Comparison of ENCODE assay signal across 9 mouse cellular contexts in the genomic region with DNA sequence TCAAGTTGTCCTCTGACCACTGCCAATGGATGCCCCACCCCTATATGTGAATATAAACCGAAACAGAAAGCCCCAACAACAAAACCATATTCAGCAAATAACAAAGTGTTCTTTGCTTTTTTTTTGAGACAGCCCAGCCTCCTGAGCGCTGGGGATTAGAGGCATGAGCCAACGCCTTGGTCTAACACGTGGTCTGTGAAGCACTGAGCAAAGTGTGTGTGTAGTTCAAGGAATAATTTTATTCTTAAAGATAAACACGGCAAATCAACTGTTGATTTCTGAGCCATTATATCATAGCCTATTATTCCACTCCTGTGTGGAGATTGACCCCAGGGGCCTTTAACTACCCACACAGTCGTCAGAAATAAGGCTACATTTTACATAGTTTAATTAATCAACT. TPM values are rescaled to one million over a fixed set of nuclear protein-coding genes. Genes with fewer than 3 reads are reported as not detected.
DNase-seq lines count a peak whose midpoint lies in the region; ATAC-seq and TF ChIP-seq lines count a peak whose summit lies in the region.
"Had no signal": no experiment of that assay in that cellular context is flagged by ENCODE, and none has a peak within 500 bp of the region (broad histone marks: within the 10 kb centered on the region; RNA-seq: fewer than 3 reads in every experiment).

No protein-coding gene starts in this region.

- TF ChIP-seq CTCF in gastrocnemius, adult 2 months (IDR thresholded peaks at IDR 0.05) = no peak
- TF ChIP-seq CTCF in liver, postnatal 0 days (IDR thresholded peaks at IDR 0.05; ENCODE audit: low read depth) = no peak

- H3K4me1 ChIP-seq in forebrain, embryonic 14.5 days (ENCODE audit: control insufficient read depth, insufficient read depth, low read length) = peaks cover 10% of the 10 kb centered on the region
- H3K4me1 ChIP-seq in liver, postnatal 0 days (ENCODE audit: insufficient read depth) = peaks cover 42% of the 10 kb centered on the region

- peak overlapping the region; percentile 85 for H3K4me3 ChIP-seq in gastrocnemius, adult 2 months
- H3K4me3 ChIP-seq in forebrain, embryonic 14.5 days (ENCODE audit: low read depth, low read length) = peak overlapping the region; percentile 82; the same call in 1 of the 2 replicates
- peak overlapping the region; percentile 68 for H3K4me3 ChIP-seq in liver, postnatal 0 days (ENCODE audit: low read depth, low read length)

- no peak for TF ChIP-seq EP300 in liver, postnatal 0 days (IDR thresholded peaks at IDR 0.05; ENCODE audit: low read depth)

- H3K9me3 ChIP-seq in forebrain, embryonic 14.5 days (replicated peaks; ENCODE audit: control insufficient read depth, low read length) = no peaks in the 10 kb centered on the region
- 0 out of 2 replicates have a peak, but pooled peaks cover 3% of the 10 kb centered on the region for H3K9me3 ChIP-seq in liver, postnatal 0 days (ENCODE audit: low read length)

- H3K27ac ChIP-seq in gastrocnemius, adult 2 months = peak overlapping the region; percentile 99
- H3K27ac ChIP-seq in forebrain, embryonic 14.5 days (ENCODE audit: low read depth, low read length) = no peak overlapping the region
- peak overlapping the region; percentile 98 for H3K27ac ChIP-seq in liver, postnatal 0 days (ENCODE audit: low read depth)

- H3K4me2 ChIP-seq in forebrain, embryonic 14.5 days (ENCODE audit: low read length) = peak overlapping the region; percentile 72
- H3K4me2 ChIP-seq in liver, postnatal 0 days (ENCODE audit: low read depth, low read length) = peak overlapping the region; percentile 88

- peak overlapping the region; percentile 79; the same call in 1 of the 2 replicates for H3K9ac ChIP-seq in forebrain, embryonic 14.5 days (ENCODE audit: low read length)
- H3K9ac ChIP-seq in liver, postnatal 0 days (replicated peaks) = peak overlapping the region; percentile 80

- WGBS in forebrain, embryonic 14.5 days = 65% methylated on average over 6 of the region's 6 CpGs
- WGBS in liver, postnatal 0 days (ENCODE audit: insufficient replicate concordance) = 77% methylated on average over 6 of the region's 6 CpGs

- no peaks in the 10 kb centered on the region for H3K27me3 ChIP-seq in forebrain, embryonic 14.5 days (replicated peaks; ENCODE audit: control insufficient read depth, insufficient read depth, low read length)
- no peaks in the 10 kb centered on the region for H3K27me3 ChIP-seq in liver, postnatal 0 days (ENCODE audit: insufficient read depth, low read length)

- no peak for ATAC-seq in forebrain, embryonic 14.5 days
- ATAC-seq in liver, postnatal 0 days = no peak

- intact Hi-C loops in gastrocnemius, adult 2 months (cut with DNase I) = no loop called here
- intact Hi-C loops in gastrocnemius, postnatal 14 days (cut with DNase I; ENCODE audit: low total_unique reads) = no loop called here

- peaks cover 22% of the 10 kb centered on the region for H3K36me3 ChIP-seq in forebrain, embryonic 14.5 days (ENCODE audit: control insufficient read depth, insufficient read depth, low read length)
- peaks cover 22% of the 10 kb centered on the region for H3K36me3 ChIP-seq in liver, postnatal 0 days (replicated peaks; ENCODE audit: insufficient read depth, low read length)

- no peak for DNase-seq in gastrocnemius, adult 2 months
- no peak for DNase-seq in gastrocnemius, postnatal 14 days
- DNase-seq in CD4-positive helper T cell, adult 2 months (ENCODE audit: low read depth, low spot score) = peak; percentile 37
- DNase-seq in forebrain, embryonic 14.5 days (ENCODE audit: low spot score) = no peak
- DNase-seq in liver, postnatal 0 days = no peak
- no peak for DNase-seq in spleen, postnatal 4 days (ENCODE audit: low spot score in 2 of 2)
- DNase-seq in right cerebral cortex, postnatal 14 days = no peak
- DNase-seq in gastrocnemius, adult 8-10 months (ENCODE audit: low spot score in 2 of 2) = no peak
- DNase-seq: thymus, postnatal 36 days had no signal

RNA-seq across cellular contexts. Expression of a gene that starts 1.6 kb away (rescaled TPM):
- total RNA-seq in gastrocnemius, adult 2 months (2021) = 10 to 100 TPM; 74.7 to 77.6 TPM
- 10 to 100 TPM; 86.5 to 87.4 TPM for total RNA-seq in gastrocnemius, postnatal 14 days (2021)
- 311 and 362 TPM in 2 replicates for polyA plus RNA-seq in forebrain, embryonic 14.5 days (2014; fragmentation: Nextera tagmentation; extraction: Ambion mirVana)
- 228 and 231 TPM in 2 replicates for polyA plus RNA-seq in liver, postnatal 0 days (2015; fragmentation: Nextera tagmentation; extraction: Ambion mirVana)
- 10 to 100 TPM; 59.0 to 75.2 (median 65.4) TPM for total RNA-seq in gastrocnemius, adult 8-10 months (2022)

RNA-seq across cellular contexts. Expression of a gene that starts 38.5 kb away (rescaled TPM):
- total RNA-seq in gastrocnemius, adult 2 months (2021) = under 1 TPM in 1 of 2 experiments, not detected in 1; 0.28 TPM
- not detected for total RNA-seq in gastrocnemius, postnatal 14 days (2021)
- not detected in 2 replicates for polyA plus RNA-seq in forebrain, embryonic 14.5 days (2014; fragmentation: Nextera tagmentation; extraction: Ambion mirVana)
- 1.5 and 1.6 TPM in 2 replicates for polyA plus RNA-seq in liver, postnatal 0 days (2015; fragmentation: Nextera tagmentation; extraction: Ambion mirVana)
- under 1 TPM in 1 of 4 experiments, not detected in 3; 0.16 TPM for total RNA-seq in gastrocnemius, adult 8-10 months (2022)

RNA-seq across cellular contexts. Expression of a gene that starts 54.3 kb away (rescaled TPM):
- total RNA-seq in gastrocnemius, adult 2 months (2021) = not detected
- total RNA-seq in gastrocnemius, postnatal 14 days (2021) = not detected
- not detected in 2 replicates for polyA plus RNA-seq in forebrain, embryonic 14.5 days (2014; fragmentation: Nextera tagmentation; extraction: Ambion mirVana)
- not detected in 2 replicates for polyA plus RNA-seq in liver, postnatal 0 days (2015; fragmentation: Nextera tagmentation; extraction: Ambion mirVana)
- not detected for total RNA-seq in gastrocnemius, adult 8-10 months (2022)
